Mouse (Mus musculus): ENCODE data around the gene Ano4.

DNA sequence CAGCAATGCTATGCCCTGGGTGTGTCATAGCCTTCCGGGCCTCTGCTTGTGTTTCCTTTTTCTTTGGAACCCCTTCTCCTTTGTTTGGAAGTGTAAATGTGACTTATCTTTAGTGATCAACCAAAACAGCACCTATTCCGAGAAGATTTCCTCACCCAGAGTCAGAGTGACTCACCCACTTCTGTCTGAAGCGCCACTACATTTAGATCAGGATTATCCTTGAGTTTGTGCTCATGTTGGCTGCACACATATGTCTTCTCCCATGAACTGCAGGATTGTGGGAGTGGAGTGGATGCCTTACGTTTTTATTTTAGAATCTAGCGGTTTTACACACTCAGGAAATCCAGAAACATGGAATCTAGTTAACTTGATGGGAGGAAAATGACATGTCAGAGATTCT is 383.8 kb downstream of the Ano4 start:
- no peak for TF ChIP-seq POLR2A (IDR thresholded peaks at IDR 0.05; ENCODE audit: extremely low read depth, insufficient read depth, low read length)
- no peak for TF ChIP-seq CTCF (IDR thresholded peaks at IDR 0.05; ENCODE audit: low read depth, low read length)
